Mouse (Mus musculus) MEL (cell line): ENCODE data around the gene Nr1h4. TPM values are rescaled to one million over a fixed set of nuclear protein-coding genes. Genes with fewer than 3 reads are reported as not detected.

Experiments used
- DNase-seq: peaks from one replicate; pipeline ENCODE4 v3.0.0; 2011; ENCODE audit warnings: low read depth, low spot score
- H3K27ac ChIP-seq: 2 replicates; pipeline ENCODE4 v1.5.1; 2012; ENCODE audit warnings: low read depth, mild to moderate bottlenecking, control low read depth, low read length, moderate library complexity; ENCODE audit not compliant: control insufficient read depth
- H3K27me3 ChIP-seq, 2 experiments: fragments of 150-350 bp in 1 of 2; sonication (generic) in 1 of 2; 2 replicates each; pipeline ENCODE4 v1.6.1; 2012; ENCODE audit warnings: low read length in 2 of 2, mild to moderate bottlenecking in 2 of 2, improper control_type of control experiment in 1 of 2, moderate library complexity in 1 of 2; ENCODE audit not compliant: insufficient read depth in 2 of 2, control insufficient read depth in 1 of 2
- H3K36me3 ChIP-seq, 2 experiments: 2 replicates each; pipeline ENCODE4 v1.6.1; 2012 to 2014; ENCODE audit warnings: low read length in 2 of 2, improper control_type of control experiment in 1 of 2, inconsistent platforms in 1 of 2, mild to moderate bottlenecking in 1 of 2; ENCODE audit not compliant: insufficient read depth in 2 of 2, control insufficient read depth in 1 of 2
- H3K4me1 ChIP-seq, 2 experiments: fragments of 150-350 bp in 1 of 2; sonication (generic) in 1 of 2; 2 replicates each; pipeline ENCODE4 v1.6.1; 2012; ENCODE audit warnings: low read length in 2 of 2, improper control_type of control experiment in 1 of 2, mild to moderate bottlenecking in 1 of 2; ENCODE audit not compliant: insufficient read depth in 2 of 2, control insufficient read depth in 1 of 2
- H3K4me3 ChIP-seq, 2 experiments: fragments of 150-350 bp in 1 of 2; sonication (generic) in 1 of 2; 2 replicates each; pipeline ENCODE4 v1.5.1; 2012; ENCODE audit warnings: low read depth in 2 of 2, low read length in 2 of 2, mild to moderate bottlenecking in 2 of 2, moderate library complexity in 2 of 2, control low read depth in 1 of 2, improper control_type of control experiment in 1 of 2; ENCODE audit not compliant: control insufficient read depth in 1 of 2, insufficient read depth in 1 of 2
- H3K79me2 ChIP-seq: 2 replicates; pipeline ENCODE4 v1.6.1; 2012; ENCODE audit warnings: mild to moderate bottlenecking, low read length, moderate library complexity; ENCODE audit not compliant: control insufficient read depth, poor library complexity, insufficient read depth
- H3K9ac ChIP-seq: 2 replicates; pipeline ENCODE4 v1.6.1; 2012; ENCODE audit warnings: low read depth, mild to moderate bottlenecking, control low read depth, low read length, moderate library complexity; ENCODE audit not compliant: control insufficient read depth, poor library complexity, severe bottlenecking
- H3K9me3 ChIP-seq: fragments of 150-350 bp; sonication (generic); replicated peaks from 2 replicates; pipeline ENCODE4 v1.6.1; 2012; ENCODE audit warnings: mild to moderate bottlenecking, low read length, improper control_type of control experiment, moderate library complexity; ENCODE audit not compliant: insufficient read depth
- CHD1 ChIP-seq: IDR thresholded peaks from 2 replicates; pipeline ENCODE4 v1.6.1; 2012; ENCODE audit warnings: low read depth, mild to moderate bottlenecking, inconsistent platforms, low read length, improper control_type of control experiment
- CTCF ChIP-seq, 3 experiments: IDR thresholded peaks in 2 of 3; conservative IDR thresholded peaks in 1 of 3; 2 replicates each; pipeline ENCODE4 v1.5.1; 2011 to 2012; ENCODE audit warnings: low read length in 3 of 3, low read depth in 2 of 3, mild to moderate bottlenecking in 2 of 3, improper control_type of control experiment in 1 of 3, inconsistent platforms in 1 of 3, mixed read lengths in 1 of 3, moderate library complexity in 1 of 3; ENCODE audit not compliant: control insufficient read depth in 1 of 3, insufficient read depth in 1 of 3, poor library complexity in 1 of 3, severe bottlenecking in 1 of 3
- E2F4 ChIP-seq: IDR thresholded peaks from 2 replicates; pipeline ENCODE4 v1.6.1; 2011; ENCODE audit warnings: low read depth, low read length, improper control_type of control experiment, borderline replicate concordance
- ETS1 ChIP-seq: IDR thresholded peaks from 2 replicates; pipeline ENCODE4 v1.6.1; 2012; ENCODE audit warnings: low read depth, mild to moderate bottlenecking, inconsistent platforms, low read length, improper control_type of control experiment, moderate library complexity
- GABPA ChIP-seq: IDR thresholded peaks from 2 replicates; pipeline ENCODE4 v1.6.1; 2012; ENCODE audit warnings: low read depth, mild to moderate bottlenecking, inconsistent platforms, low read length, improper control_type of control experiment, moderate library complexity
- GATA1 ChIP-seq: IDR thresholded peaks from 2 replicates; pipeline ENCODE4 v1.6.1; 2011; ENCODE audit warnings: low read depth, low read length, improper control_type of control experiment
- HCFC1 ChIP-seq: IDR thresholded peaks from 2 replicates; pipeline ENCODE4 v1.6.1; 2012; ENCODE audit warnings: low read depth, mild to moderate bottlenecking, inconsistent platforms, low read length, improper control_type of control experiment, moderate library complexity
- MAFK ChIP-seq: IDR thresholded peaks from 2 replicates; pipeline ENCODE4 v1.6.1; 2011; ENCODE audit warnings: low read depth, mild to moderate bottlenecking, low read length, improper control_type of control experiment, borderline replicate concordance
- MAX ChIP-seq: IDR thresholded peaks from 2 replicates; pipeline ENCODE4 v1.6.1; 2011; ENCODE audit warnings: low read length, improper control_type of control experiment
- MYC ChIP-seq: IDR thresholded peaks from 2 replicates; pipeline ENCODE4 v1.6.1; 2011; ENCODE audit warnings: low read depth, mild to moderate bottlenecking, low read length, improper control_type of control experiment, moderate library complexity
- POLR2AphosphoS2 ChIP-seq: IDR thresholded peaks from 2 replicates; pipeline ENCODE4 v1.6.1; 2011; ENCODE audit warnings: low read length, improper control_type of control experiment
- POLR2AphosphoS5 ChIP-seq: IDR thresholded peaks from 2 replicates; pipeline ENCODE4 v1.6.1; 2012; ENCODE audit warnings: low read depth, borderline replicate concordance, mild to moderate bottlenecking, inconsistent platforms, low read length, moderate library complexity, mixed read lengths
- RCOR1 ChIP-seq: IDR thresholded peaks from 2 replicates; pipeline ENCODE4 v1.6.1; 2012; ENCODE audit warnings: low read depth, mild to moderate bottlenecking, inconsistent platforms, low read length, improper control_type of control experiment
- TAL1 ChIP-seq: IDR thresholded peaks from 2 replicates; pipeline ENCODE4 v1.6.1; 2012; ENCODE audit warnings: mild to moderate bottlenecking, inconsistent platforms, low read length, moderate library complexity, mixed read lengths
- UBTF ChIP-seq: IDR thresholded peaks from 2 replicates; pipeline ENCODE4 v1.6.1; 2012; ENCODE audit warnings: low read depth, mild to moderate bottlenecking, inconsistent platforms, low read length, improper control_type of control experiment, moderate library complexity, borderline replicate concordance; ENCODE audit not compliant: insufficient read depth
- USF2 ChIP-seq, 2 experiments: IDR thresholded peaks; 2 replicates each; pipeline ENCODE4 v1.6.1; 2011 to 2012; ENCODE audit warnings: improper control_type of control experiment in 2 of 2, low read length in 2 of 2, borderline replicate concordance in 1 of 2, inconsistent platforms in 1 of 2, low read depth in 1 of 2, mild to moderate bottlenecking in 1 of 2; ENCODE audit not compliant: insufficient read depth in 1 of 2
- ZC3H11A ChIP-seq: IDR thresholded peaks from 2 replicates; pipeline ENCODE4 v1.6.1; 2012; ENCODE audit warnings: low read depth, mild to moderate bottlenecking, inconsistent platforms, low read length, improper control_type of control experiment
- polyA plus RNA-seq, 2 experiments: library from polyadenylated mRNA; stranded (reverse) in 1 of 2; unstranded in 1 of 2; fragments of >175 nt in 1 of 2; fragments of >200 nt in 1 of 2; gene quantifications; 2 replicates each; pipeline versions ENCODE4 v1.2.1 to v1.2.4; 2012; ENCODE audit warnings: low replicate concordance in 2 of 2, low read depth in 1 of 2; ENCODE audit not compliant: insufficient read length in 2 of 2, insufficient read depth in 1 of 2, missing spikeins in 1 of 2
- total RNA-seq: library from RNA; depleted of rRNA; stranded (reverse); fragments of 300-350 nt; gene quantifications from 2 replicates; pipeline ENCODE4 v1.2.3, GENCODE M21; 2012

The Nr1h4 gene
- total and polyA plus RNA-seq, 3 experiments, result not detected

- H3K27me3 ChIP-seq, result no peaks in the 10 kb centered on the region; a peak in 1 of 4 replicates
- no peak overlapping the region for H3K9ac ChIP-seq
- H3K36me3 ChIP-seq, result peaks cover 0 to 26% of the 10 kb centered on the region in 2 experiments; a peak in 2 of 4 replicates
- H3K79me2 ChIP-seq, result no peaks in the 10 kb centered on the region
- H3K27ac ChIP-seq, result no peak overlapping the region
- no peak for TF ChIP-seq USF2 (IDR thresholded peaks at IDR 0.05; ENCODE audit: borderline replicate concordance in 1 of 2, insufficient read depth in 1 of 2, low read depth in 1 of 2, low read length in 2 of 2)
- no peak for TF ChIP-seq GABPA
- no peak for TF ChIP-seq POLR2AphosphoS5
- TF ChIP-seq ZC3H11A, result no peak
- TF ChIP-seq E2F4, result no peak
- TF ChIP-seq CTCF (IDR thresholded peaks at IDR 0.05 in 2 of 3, conservative IDR thresholded peaks at IDR 0.05 in 1 of 3; ENCODE audit: control insufficient read depth in 1 of 3, insufficient read depth in 1 of 3, low read depth in 2 of 3, low read length in 3 of 3, poor library complexity in 1 of 3, severe bottlenecking in 1 of 3), result no peak
- no peak for TF ChIP-seq CHD1
- no peak for TF ChIP-seq RCOR1
- TF ChIP-seq MAFK, result no peak
- TF ChIP-seq ETS1, result no peak
- TF ChIP-seq UBTF, result no peak
- H3K4me3 ChIP-seq, result no peak overlapping the region
- no peaks in the 10 kb centered on the region for H3K9me3 ChIP-seq
- H3K4me1 ChIP-seq, result peaks cover 4 to 19% of the 10 kb centered on the region in 2 experiments
- DNase-seq, result no peak
These were observed 51.7 kb downstream of the Nr1h4 start for GRCm38 (mm10) chr10:89481638-89482037.

DNA sequence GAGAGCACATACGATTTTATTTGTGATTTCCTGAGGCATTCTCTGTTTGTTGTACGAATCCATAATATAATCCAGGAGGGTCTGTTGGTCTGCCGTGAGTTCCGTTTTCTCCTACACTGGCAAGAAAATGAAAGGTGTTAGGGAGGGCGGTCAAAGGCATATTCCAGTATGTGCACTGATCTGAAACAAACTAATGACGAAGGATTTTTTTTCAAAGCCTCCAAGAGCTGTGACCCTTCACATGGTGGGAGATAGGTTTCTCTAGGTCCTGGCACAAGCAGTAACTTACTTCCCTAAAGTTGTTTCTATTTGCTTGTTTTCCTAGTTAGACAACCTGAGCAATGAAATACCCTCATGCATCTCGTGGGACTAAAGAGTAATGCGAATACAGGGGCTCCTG is 54.6 kb downstream of the Nr1h4 start:
- Histone ChIP-seq H3K27me3 (no peaks in the 10 kb centered on the region; a peak in 1 of 4 replicates), H3K36me3 (no peaks in the 10 kb centered on the region; a peak in 1 of 4 replicates), H3K4me1 (peaks cover 0 to 1% of the 10 kb centered on the region in 2 experiments; a peak in 1 of 4 replicates), H3K4me3 (no peak overlapping the region), H3K9me3 (no peaks in the 10 kb centered on the region), H3K27ac (no peak overlapping the region), H3K79me2 (no peaks in the 10 kb centered on the region), H3K9ac (no peak overlapping the region)
- no peak for DNase-seq
- TF ChIP-seq CTCF (IDR thresholded peaks at IDR 0.05 in 2 of 3, conservative IDR thresholded peaks at IDR 0.05 in 1 of 3; ENCODE audit: control insufficient read depth in 1 of 3, insufficient read depth in 1 of 3, low read depth in 2 of 3, low read length in 3 of 3, poor library complexity in 1 of 3, severe bottlenecking in 1 of 3) (no peak), HCFC1 (no peak), POLR2AphosphoS2 (no peak), ZC3H11A (no peak), TAL1 (no peak), MAX (no peak), CHD1 (no peak), GATA1 (no peak), MAFK (no peak), MYC (no peak)
